Mouse (Mus musculus): ENCODE measurements at regions not wholly inside any gene's neighbourhood (a gene's known extent, or its start where the extent isn't known, plus 50 kb on each side); places are given as distances from the start of the nearest gene placed in this dataset.

DNA sequence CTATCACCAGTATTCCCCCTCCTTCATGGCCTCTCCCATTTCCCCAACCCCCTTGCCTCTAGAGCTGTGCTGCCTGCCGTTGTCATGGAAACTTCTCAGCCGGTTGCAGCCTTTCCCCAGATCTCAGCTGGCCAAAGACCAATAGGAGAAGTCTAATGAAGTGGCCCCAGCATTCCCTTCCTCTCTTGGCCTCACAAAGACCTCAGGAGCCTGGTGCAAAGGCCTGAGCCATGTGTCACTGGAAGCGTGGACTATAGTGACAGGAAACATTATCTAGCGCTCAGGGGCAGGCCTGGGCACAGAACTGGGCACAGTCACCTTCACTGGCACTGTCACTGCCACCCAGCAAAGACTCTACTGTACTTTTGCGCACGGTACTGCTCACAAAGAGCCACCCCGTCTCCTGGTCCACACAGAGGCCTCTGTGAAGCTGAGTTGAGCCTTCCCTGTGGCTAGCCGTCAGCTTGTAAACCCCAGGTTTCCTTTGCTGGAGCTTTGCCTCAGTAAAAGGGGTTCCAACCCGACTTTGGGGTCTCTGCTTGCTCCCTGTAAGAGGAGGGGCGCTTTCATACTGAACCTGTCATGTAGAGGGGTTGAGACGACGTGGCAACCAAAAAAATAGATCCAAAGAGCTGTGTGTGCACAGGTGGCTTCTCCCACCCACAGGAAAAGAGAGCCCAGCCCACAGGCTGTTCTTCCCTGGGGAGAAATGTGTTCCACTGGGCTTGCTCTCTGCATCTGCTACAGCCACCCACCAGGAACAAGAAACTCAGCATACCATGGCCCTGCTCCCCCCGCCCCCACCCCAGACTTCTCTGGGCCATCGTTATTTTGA lies 282.5 kb upstream of the Gjb5 start:
- in situ Hi-C loops (cut with MboI, MseI): no loop called here

DNA sequence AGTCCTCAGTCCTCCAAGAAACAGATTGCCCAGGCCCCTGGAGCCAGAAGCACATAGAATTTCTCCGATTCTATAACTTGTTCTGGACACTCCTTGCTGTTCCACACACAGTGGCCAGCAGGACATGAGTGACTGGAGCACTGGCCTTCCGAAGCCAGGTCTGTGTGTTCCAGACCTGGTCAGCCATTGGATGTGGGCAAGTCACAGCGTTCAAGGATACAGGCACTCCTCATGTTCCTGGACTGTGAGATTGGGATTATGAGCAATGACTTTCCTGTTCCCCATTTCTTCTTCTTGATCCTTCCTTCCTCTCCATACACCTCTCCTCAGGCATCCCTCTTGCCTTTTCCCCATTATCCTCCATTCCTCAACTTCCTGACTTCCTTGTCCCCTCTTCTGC lies 281.8 kb upstream of the Gjb5 start:
- in situ Hi-C loops (cut with MboI, MseI): no loop called here

DNA sequence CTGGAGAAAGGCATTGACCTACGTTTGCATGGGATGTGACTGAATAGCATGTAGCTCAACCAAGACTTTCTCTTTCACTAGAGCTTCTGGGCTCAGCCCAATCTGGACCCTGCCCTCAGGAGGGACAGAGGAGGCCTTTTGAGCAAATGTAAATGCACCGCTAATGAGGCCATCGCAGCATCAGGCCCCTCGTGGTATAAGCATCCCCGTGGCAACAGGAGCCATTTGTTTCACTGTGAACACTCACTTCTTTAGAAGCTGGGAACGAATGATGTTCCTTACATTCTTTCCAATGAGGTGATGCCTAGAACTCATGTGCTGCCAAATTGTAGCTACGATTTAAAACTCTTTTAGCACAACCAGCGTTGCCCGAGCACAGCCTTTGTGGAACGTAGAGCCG lies 279.0 kb upstream of the Gjb5 start:
- in situ Hi-C loops (cut with MboI, MseI): no loop called here

DNA sequence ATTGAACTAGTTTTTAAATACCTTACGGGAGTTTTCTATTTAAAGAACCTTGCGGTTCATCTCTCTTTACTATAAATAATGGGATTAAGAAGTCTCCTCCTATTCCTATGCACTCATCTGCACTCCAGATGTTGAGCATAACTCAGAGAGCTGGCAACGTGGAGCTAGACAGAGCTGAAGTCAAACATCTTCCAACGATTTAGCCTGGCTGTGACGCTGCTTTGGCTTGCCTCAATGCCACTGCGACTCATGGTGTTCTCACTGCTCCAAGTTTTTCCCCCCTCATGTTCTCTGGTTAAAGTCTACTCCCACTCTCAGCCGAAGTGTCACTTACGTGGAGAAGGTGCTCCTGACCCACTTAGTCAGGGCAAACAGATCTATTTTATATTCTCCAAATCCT lies 277.3 kb upstream of the Gjb5 start:
- in situ Hi-C loops (cut with MboI, MseI): no loop called here

DNA sequence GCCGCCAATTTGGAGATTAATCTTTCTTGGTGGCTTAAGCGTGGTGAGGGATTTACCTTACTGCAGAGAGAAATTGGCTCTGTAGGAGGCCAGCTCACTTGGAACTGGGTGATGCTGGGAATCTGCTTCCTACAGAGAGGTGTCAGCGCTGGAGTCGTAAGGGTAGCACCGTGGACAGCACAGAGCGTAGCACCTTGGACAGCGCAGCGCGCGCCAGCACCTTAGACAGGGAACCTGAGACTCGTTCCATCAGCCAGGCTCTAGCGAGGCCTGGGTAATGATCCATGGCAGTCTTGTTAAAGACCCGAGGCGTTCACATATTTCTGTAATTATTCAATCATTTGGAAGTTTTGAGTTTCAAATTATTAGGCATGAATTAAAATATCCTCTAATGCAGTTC lies 261.9 kb upstream of the Gjb5 start:
- in situ Hi-C loops (cut with MboI, MseI): no loop called here

DNA sequence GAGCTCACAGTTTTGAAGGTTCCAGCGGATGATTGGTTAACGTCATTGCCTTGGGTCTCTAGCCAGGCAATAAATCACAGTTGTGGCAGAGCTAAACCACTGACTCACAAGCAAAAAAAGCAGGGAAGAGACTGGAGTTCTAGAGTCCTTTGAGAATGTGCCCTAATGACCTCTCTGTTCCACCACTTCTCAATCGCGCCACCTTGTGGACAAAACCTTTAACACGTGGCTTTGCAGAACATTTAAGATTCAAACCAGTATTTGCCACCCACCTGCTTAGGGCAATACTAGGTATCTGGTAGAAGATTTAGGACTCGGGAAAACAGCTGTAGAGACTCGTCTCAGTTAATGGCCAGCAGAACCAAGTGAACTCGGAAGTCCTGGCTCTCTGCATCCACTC lies 254.8 kb upstream of the Gjb5 start:
- in situ Hi-C loops (cut with MboI, MseI): no loop called here

DNA sequence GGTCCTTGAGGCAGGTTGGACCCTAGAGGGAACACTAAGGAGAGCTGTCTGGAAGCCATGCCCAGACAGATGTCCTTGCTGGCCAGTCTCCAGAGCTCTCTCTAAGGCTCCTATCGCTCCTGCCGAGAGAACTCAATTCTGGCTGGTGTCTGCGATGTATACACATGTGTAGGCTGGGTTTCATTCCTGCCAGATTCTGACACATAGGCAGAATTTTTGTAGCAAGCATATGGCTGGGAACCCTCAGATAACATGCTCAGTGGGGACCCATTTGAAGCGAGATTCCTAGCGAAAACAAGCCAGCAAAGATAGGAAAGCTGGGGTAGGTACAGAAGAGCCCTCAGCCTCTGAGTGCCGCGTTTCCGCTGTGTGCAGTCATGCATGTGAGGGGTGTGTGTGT lies 242.9 kb upstream of the Gjb5 start:
- in situ Hi-C loops (cut with MboI, MseI): no loop called here

DNA sequence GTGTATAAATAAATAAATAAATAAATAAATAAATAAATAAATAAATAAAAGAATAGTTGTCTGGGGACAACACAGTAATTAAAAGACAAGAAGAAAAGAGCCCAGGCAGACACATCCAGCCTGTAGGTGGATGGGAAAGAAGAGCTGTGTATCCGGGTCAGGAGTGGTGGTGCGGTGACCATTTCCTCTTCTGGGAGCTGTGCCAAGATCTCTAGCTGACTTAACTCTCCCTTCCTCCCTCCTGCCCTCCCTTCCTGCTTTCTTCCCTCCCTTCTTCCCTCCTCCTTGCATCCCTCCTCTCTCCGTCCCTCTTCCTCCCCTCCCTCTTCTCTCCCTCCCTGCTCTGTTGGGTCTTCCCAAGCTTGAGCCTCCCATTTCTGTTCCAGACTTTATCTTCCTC lies 240.6 kb upstream of the Gjb5 start:
- in situ Hi-C loops (cut with MboI, MseI): no loop called here

DNA sequence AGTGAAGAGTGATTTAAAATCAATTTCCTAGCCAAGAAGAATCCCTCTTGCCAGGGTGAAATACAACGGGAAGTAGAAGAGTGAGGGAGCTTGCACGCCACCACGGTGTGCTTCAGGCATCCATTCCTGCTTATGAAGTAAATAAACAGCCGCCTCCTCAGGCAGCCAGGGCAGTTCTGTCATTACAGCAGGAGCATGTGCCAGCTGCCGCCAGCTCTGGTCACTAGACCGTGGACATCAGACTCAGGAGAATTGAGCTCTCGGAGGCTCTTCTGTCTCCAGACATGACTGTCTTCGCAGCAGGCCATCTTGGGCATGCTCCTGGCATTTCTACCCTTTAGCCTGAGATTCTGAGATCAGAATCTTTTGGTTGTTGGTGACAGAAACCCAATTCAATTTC lies 236.1 kb upstream of the Gjb5 start:
- in situ Hi-C loops (cut with MboI, MseI): no loop called here

DNA sequence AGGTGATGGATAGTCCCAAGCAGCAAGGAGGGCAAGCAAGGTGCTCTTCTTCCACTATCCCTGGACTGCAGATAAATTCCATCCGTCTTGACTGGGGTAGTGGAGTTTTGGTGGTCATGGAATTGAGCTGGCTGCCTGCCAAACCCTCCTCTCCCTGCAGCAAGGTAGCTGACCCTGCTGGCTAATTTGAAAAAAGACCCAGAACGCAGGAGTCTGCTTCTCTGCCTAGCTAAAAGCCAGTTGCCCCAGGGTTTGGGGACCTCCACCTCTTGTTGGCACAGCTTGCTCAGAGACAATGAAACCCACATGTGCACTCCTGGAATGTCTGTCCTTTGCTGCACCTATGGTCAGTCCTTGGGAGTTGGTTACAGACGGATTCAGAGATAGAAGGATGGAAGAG lies 233.6 kb upstream of the Gjb5 start:
- in situ Hi-C loops (cut with MboI, MseI): no loop called here

DNA sequence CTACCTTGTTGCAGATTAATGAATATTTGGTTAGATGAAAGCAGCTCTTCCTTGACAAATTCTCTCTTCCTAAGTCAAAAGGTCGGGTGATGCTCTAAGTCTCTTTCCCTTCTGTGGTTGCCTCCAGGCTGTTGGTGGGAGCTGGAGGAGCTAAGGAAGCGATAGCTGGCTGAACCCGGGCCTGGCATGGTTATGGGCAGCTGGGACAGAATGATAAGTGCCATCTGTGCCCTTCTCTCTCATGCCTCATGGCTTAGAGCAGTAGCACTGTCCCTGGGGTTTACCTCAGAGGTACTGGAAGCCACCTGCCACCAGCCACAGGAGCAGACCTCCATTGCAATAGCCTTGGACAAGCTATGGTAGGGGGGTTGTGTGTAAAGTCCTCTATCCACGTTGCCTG lies 228.8 kb upstream of the Gjb5 start:
- in situ Hi-C loops (cut with MboI, MseI): no loop called here

DNA sequence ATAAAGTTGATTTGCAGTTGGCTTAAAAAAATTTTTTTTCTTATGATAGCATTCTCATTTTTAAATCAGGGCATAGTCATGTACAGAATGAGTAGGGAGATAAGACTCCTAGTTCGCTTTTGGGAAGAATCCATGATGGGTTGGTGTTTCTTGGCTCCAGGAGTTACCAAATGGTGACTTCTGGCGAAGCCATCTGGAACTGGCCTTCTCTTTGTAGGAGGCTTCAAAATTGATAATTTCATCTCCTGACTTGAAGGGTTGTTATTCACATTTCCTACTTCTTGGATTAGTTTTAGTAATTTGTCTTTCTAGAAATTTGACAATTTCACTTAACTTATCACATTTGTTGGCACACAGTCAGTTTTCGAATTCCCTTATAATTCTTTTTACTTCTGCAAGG lies 218.5 kb upstream of the Gjb5 start:
- in situ Hi-C loops (cut with MboI, MseI): no loop called here

DNA sequence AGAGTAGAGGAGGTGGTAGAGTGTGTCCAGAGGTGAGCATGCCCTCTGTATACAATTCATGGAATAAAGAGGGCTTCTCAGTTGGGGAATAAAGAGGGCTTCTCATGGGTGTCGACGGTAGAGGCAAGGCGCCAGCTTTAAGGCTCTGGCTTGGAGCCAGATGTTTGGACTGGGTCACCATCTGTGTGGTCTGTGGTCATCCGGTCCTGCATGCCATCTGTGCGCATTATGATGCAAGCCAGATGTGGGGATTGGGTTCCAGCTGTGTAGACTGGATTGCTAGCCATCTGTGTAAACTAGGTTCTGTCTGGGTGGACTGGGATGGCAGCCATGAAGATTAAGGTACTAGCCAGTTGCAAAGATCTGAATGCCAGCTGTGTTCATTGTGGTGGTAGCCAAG lies 204.6 kb upstream of the Gjb5 start:
- in situ Hi-C loops (cut with MboI, MseI): no loop called here

DNA sequence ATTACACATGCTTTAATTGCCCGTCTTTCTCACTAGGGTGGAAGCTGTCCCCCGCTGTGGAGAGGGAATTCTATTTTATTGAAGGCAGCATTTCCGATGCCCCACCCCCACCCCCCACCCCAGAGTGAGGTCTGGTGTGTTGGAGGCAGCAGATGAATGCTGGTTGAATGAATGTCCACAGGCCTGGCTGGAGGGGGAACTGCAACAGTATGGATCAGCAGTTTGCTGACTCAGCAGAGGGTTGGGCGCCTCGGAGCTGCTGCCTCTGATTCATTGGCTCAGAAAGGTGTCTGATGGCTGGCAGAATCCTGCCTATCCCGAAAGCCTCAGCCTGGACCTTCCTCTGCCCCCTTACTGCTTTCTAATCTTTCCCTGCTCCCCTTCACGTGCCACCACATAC lies 200.6 kb upstream of the Gjb5 start:
- in situ Hi-C loops (cut with MboI, MseI): no loop called here

DNA sequence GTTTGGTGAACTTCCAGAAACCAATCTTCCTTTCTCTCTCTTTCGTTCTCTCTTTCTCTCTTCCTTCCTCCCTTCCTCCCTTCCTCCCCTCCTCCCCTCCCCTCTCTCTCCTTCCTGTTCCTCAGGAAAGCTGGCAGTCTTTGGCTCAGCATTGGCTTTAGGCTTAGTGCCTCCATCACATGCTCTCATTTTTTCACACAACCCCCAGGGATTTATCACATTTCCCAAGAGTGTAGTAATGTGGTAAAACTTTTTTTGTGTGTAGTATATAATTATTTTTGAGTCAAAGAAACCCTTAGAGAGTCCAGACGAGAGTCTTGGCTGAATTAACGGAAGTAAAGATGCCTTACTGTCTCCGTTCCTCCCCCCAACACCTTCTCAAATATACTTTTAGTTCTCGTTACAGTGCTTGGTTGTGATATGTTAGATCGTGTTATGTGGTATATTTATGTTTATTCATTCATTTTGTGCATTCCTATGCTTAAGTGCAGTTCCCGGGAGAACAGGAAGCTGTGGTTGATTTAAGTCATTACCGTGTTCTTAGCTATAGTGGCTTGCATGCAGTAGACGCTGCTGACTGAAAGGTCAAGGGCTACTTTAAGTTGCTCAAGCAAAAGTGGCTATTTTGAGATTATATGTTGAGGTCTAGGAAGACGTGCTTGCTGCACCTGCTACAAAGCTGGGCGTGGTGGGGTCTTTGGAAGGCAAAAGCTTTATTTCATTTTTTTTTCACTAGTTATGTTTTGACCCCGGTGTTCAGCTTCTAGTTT lies 194.7 kb upstream of the Gjb5 start:
- in situ Hi-C loops (cut with MboI, MseI): no loop called here

DNA sequence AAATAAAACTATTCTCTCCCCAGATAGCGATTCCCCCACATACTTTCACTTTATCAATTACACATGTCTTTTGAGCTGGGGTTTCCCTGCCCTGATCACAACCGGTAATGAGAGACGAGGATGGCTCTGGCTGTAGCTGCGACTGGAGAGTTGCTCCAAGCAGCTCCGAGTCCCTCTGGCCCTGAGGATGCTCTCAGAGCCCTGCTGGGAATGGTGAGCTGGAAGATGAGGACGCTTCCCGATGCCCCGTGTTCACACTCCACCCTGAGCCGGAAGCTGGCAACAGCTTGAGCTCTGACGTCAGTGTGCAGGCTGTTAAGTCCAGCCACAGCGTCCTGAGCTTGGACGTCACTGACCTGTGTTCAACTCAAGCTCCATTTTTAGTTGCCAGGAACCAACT lies 191.6 kb upstream of the Gjb5 start:
- in situ Hi-C loops (cut with MboI, MseI): no loop called here

DNA sequence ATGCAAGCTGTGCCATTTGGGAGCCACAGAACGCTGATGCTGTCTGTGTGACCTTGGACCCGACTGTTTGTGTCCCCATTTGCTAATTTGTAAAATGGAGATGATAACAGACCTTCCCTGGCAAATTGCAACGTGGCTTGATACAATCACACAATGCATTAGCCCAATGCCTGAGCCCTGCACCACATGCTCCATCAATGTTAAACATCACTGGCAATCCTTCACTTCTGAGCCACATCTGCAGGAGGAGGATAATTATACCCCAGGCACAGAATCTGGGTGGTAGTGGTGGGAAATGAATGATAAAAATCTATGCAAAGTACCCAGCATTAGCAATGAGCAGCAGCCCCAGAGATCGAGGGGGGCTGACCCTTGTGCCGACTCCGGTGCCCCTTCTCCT lies 191.0 kb upstream of the Gjb5 start:
- in situ Hi-C loops (cut with MboI, MseI): no loop called here

DNA sequence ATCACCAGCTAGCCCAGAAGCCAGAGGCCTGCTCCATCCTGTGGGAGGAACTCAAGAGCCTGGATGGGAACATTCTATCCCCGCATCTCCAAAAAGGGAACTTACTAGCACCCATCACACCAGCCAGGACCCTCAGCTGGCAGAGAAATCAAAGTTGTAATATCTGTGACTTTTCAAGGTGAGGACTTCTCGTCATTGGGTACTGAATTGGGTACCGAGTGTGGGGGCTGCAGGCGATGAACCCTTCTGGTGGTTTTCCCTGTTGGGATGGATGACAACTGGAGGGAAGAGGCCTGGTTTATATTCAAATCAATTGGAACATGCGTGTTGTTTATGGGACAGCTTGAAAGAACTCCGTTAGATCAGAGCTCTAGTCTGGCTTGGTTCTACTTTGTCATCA lies 187.1 kb upstream of the Gjb5 start:
- in situ Hi-C loops (cut with MboI, MseI): no loop called here

DNA sequence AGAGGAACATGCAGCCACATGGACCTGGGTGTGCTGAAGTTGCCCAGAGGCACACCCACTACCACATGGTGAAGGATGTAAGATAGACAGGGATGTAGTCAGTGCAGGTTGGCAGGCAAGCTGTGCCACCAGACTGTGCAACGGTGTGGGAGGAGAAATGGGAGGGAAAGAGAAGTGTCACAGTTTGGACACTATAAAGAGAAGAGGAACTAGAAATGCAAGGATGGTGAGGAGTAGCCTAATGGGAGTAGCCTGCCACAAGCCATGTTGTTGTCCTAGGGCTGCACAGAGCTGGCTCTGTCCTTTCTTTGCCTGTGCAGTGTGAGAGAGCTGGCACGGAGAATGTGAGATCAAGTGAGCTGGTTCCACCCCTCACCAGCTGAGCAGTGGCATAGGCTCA lies 185.3 kb upstream of the Gjb5 start:
- in situ Hi-C loops (cut with MboI, MseI): no loop called here

DNA sequence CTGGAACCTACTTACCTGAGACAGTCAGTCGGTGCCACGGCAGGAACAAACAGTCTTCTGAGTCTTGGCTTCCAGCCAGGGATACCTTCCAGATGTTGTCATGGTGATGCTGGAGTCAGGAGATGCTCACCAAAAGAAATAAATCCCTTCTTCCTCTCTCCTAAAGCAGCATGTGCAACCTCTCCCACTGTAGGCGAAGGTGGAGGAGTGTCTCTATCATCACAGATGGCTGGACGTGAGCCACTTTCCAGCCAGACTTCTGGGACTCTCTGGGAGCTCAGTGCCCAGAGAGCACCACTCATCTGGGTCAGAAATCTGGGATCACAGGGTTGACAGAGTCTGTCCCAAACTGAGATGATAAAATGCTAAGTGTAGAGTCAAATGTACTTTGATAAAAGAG lies 184.8 kb upstream of the Gjb5 start:
- in situ Hi-C loops (cut with MboI, MseI): no loop called here

DNA sequence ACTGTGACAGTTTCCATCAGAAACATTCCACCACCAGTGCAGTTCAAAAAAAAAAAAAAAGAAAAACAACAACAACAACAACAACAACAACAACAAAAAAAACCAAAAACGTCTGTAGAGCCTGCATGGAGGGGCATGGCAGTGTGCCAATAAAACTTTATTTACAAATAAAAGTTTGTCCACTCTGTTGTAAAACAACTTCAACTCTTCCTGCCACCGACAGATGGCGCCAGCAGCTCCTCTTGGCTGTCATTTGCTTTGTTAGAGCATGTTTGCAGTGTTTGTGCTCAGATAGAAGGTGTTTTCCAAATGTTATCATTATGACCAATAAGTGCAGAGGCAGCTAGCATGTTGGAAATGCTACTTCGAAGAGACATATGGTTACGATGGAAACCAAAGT lies 179.0 kb upstream of the Gjb5 start:
- in situ Hi-C loops (cut with MboI, MseI): no loop called here

DNA sequence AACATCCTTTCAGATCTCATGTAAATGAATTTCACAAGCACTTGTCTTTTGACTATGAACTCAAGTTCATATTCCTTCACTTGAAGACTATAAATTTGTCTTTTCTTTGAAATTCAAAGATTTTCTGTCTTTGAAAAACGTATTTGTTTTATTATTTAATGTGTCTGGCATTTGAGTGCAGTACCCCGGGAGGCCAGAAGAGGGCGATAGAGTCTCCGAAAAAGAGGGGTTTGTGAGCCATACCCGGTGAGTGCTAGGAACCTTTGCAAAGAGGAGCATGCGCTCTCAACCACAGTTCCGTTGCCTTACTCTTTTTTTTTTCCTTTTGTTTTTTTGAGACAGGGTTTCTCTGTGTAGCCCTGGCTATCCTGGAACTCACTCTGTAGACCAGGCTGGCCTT lies 177.6 kb upstream of the Gjb5 start:
- in situ Hi-C loops (cut with MboI, MseI): no loop called here

DNA sequence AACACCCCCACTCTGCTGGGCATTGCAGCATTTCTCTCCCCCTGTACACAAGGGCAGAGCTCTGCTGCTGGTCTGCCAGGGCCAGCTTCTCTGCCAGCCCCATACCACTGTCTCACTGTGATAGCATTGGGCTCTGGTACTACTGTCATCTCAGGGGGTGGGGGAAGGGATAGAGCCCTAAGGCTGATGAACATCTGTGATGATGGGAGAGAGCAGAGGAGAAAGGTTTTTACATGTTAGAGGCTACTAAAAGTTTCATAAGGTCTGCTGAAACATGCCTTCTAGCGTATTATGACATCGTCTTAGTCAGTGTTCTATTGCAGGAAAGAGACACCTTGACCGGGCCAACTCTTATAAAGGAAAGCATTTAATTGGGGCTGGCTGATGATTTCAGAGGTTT lies 176.4 kb upstream of the Gjb5 start:
- in situ Hi-C loops (cut with MboI, MseI): no loop called here

All from regulatory T cell (primary cell).